Mouse (Mus musculus) testis, adult 2 months (tissue): ENCODE data around the gene Emilin1. TPM values are rescaled to one million over a fixed set of nuclear protein-coding genes. Genes with fewer than 3 reads are reported as not detected.

Source experiments
- H3K27ac ChIP-seq: fragments of 200-500 bp; 2 replicates; pipeline ENCODE4 v1.5.1; 2012; ENCODE audit warnings: low read depth, low read length; ENCODE audit not compliant: control insufficient read depth, insufficient read depth
- H3K27me3 ChIP-seq: fragments of 200-500 bp; 2 replicates; pipeline ENCODE4 v1.6.1; 2012; ENCODE audit warnings: mild to moderate bottlenecking, low read length, moderate library complexity; ENCODE audit not compliant: control insufficient read depth, insufficient read depth
- H3K36me3 ChIP-seq: fragments of 200-500 bp; 2 replicates; pipeline ENCODE4 v1.6.1; 2012; ENCODE audit warnings: mild to moderate bottlenecking, low read length; ENCODE audit not compliant: control insufficient read depth, insufficient read depth
- H3K4me1 ChIP-seq: fragments of 200-500 bp; 2 replicates; pipeline ENCODE4 v1.6.1; 2012; ENCODE audit warnings: low read length; ENCODE audit not compliant: control insufficient read depth, insufficient read depth
- H3K4me3 ChIP-seq: fragments of 200-500 bp; 2 replicates; pipeline ENCODE4 v1.5.1; 2012; ENCODE audit warnings: low read depth, mild to moderate bottlenecking, low read length, moderate library complexity, mixed read lengths; ENCODE audit not compliant: control insufficient read depth
- CTCF ChIP-seq: fragments of 200-500 bp; IDR thresholded peaks from 2 replicates; pipeline ENCODE4 v1.5.1; 2012; ENCODE audit warnings: low read depth, mild to moderate bottlenecking, inconsistent platforms, low read length, moderate library complexity; ENCODE audit not compliant: control insufficient read depth, insufficient read depth, insufficient replicate concordance
- POLR2A ChIP-seq: fragments of 200-500 bp; IDR thresholded peaks from 2 replicates; pipeline ENCODE4 v1.6.1; 2012; ENCODE audit warnings: low read depth, mild to moderate bottlenecking, inconsistent platforms, low read length, moderate library complexity; ENCODE audit not compliant: control insufficient read depth
- polyA plus RNA-seq: library from polyadenylated mRNA; depleted of rRNA; stranded (reverse); fragments of >200 nt; gene quantifications from 2 replicates; pipeline ENCODE4 v1.2.3, GENCODE M21; 2012

Gene Emilin1
- polyA plus RNA-seq, 1 experiment: 5.7 TPM

GRCm38 (mm10) chr5:30921256-30922033 is 8.2 kb downstream of the Emilin1 start, which contains the start of gene Khk:
Khk (plus strand) TSS chr5:30921431.
- H3K27me3 ChIP-seq: no peaks in the 10 kb centered on the region
- H3K4me1 ChIP-seq: peaks cover 21% of the 10 kb centered on the region
- no peak; the same call in 1 of the 2 replicates for TF ChIP-seq POLR2A
- peak; percentile 94 for TF ChIP-seq CTCF
- no peaks in the 10 kb centered on the region for H3K36me3 ChIP-seq
- peak within 1 kb of the TSS; percentile 78 for H3K27ac ChIP-seq
- peak within 1 kb of the TSS; percentile 94 for H3K4me3 ChIP-seq

- no peak overlapping the region for H3K27ac ChIP-seq
- no peak for TF ChIP-seq CTCF
- no peak for TF ChIP-seq POLR2A
- H3K4me1 ChIP-seq: peaks cover 21% of the 10 kb centered on the region
- H3K36me3 ChIP-seq: no peaks in the 10 kb centered on the region
- no peaks in the 10 kb centered on the region for H3K27me3 ChIP-seq
- no peak overlapping the region for H3K4me3 ChIP-seq
These were observed 9.4 kb downstream of the Emilin1 start for GRCm38 (mm10) chr5:30922581-30923041.

- H3K4me1 ChIP-seq: peaks cover 21% of the 10 kb centered on the region
These were observed 9.9 kb downstream of the Emilin1 start for GRCm38 (mm10) chr5:30923119-30923518.

GRCm38 (mm10) chr5:30924614-30925013 is 11.4 kb downstream of the Emilin1 start:
- TF ChIP-seq POLR2A (no peak), CTCF (no peak)
- H3K27me3 ChIP-seq: no peaks in the 10 kb centered on the region
- H3K4me3 ChIP-seq: no peak overlapping the region
- H3K36me3 ChIP-seq: no peaks in the 10 kb centered on the region
- H3K27ac ChIP-seq: no peak overlapping the region
- H3K4me1 ChIP-seq: peaks cover 21% of the 10 kb centered on the region

More at GRCm38 (mm10) chr5:30923119-30923518, 9.9 kb downstream of the Emilin1 start:
- TF ChIP-seq CTCF: no peak
- no peak for TF ChIP-seq POLR2A
- H3K27me3 ChIP-seq: no peaks in the 10 kb centered on the region
- H3K4me3 ChIP-seq: no peak overlapping the region
- H3K36me3 ChIP-seq: no peaks in the 10 kb centered on the region
- H3K27ac ChIP-seq: no peak overlapping the region

GRCm38 (mm10) chr5:30925217-30925616 is 12.0 kb downstream of the Emilin1 start:
- Histone ChIP-seq H3K4me3 (no peak overlapping the region), H3K4me1 (peaks cover 20% of the 10 kb centered on the region), H3K27me3 (no peaks in the 10 kb centered on the region), H3K27ac (no peak overlapping the region), H3K36me3 (no peaks in the 10 kb centered on the region)
- no peak for TF ChIP-seq CTCF
- TF ChIP-seq POLR2A: no peak

- Histone ChIP-seq H3K4me3 (no peak overlapping the region), H3K27me3 (no peaks in the 10 kb centered on the region), H3K4me1 (peaks cover 12% of the 10 kb centered on the region), H3K27ac (no peak overlapping the region), H3K36me3 (no peaks in the 10 kb centered on the region)
- TF ChIP-seq POLR2A (no peak), CTCF (no peak)
These were observed 12.9 kb downstream of the Emilin1 start for GRCm38 (mm10) chr5:30926073-30926472.

- Histone ChIP-seq H3K4me1 (no peaks in the 10 kb centered on the region), H3K27me3 (no peaks in the 10 kb centered on the region), H3K4me3 (no peak overlapping the region), H3K27ac (no peak overlapping the region), H3K36me3 (no peaks in the 10 kb centered on the region)
- TF ChIP-seq POLR2A (no peak), CTCF (no peak)
These were observed 14.8 kb downstream of the Emilin1 start for GRCm38 (mm10) chr5:30927945-30928529.

- TF ChIP-seq POLR2A (no peak), CTCF (peak; percentile 19; the same call in 1 of the 2 replicates)
These were observed 16.9 kb downstream of the Emilin1 start for GRCm38 (mm10) chr5:30930121-30930520.

More at GRCm38 (mm10) chr5:30930121-30930520, 16.9 kb downstream of the Emilin1 start:
- H3K4me3 ChIP-seq: no peak overlapping the region
- H3K27ac ChIP-seq: no peak overlapping the region
- H3K27me3 ChIP-seq: no peaks in the 10 kb centered on the region
- no peaks in the 10 kb centered on the region for H3K4me1 ChIP-seq
- no peaks in the 10 kb centered on the region for H3K36me3 ChIP-seq
